Mouse (Mus musculus) cortical plate, adult 2 months (tissue): ENCODE measurements around the gene Fam3c.

Experiments
- CTCF ChIP-seq: fragments of 200-500 bp; IDR thresholded peaks from 2 replicates; pipeline ENCODE4 v1.5.1; 2011; ENCODE audit warnings: mild to moderate bottlenecking, control low read depth, low read length; ENCODE audit not compliant: insufficient read depth; ENCODE audit errors: extremely low read depth
- POLR2A ChIP-seq: fragments of 200-500 bp; IDR thresholded peaks from 2 replicates; pipeline ENCODE4 v1.6.1; 2011; ENCODE audit warnings: mild to moderate bottlenecking, low read length, control low read depth; ENCODE audit not compliant: insufficient read depth; ENCODE audit errors: extremely low read depth

GRCm38 (mm10) chr6:22343292-22343691 is 12.8 kb downstream of the Fam3c start:
- TF ChIP-seq CTCF (no peak), POLR2A (no peak)
